Mouse (Mus musculus): ENCODE data around the gene Lin28a. TPM values are rescaled to one million over a fixed set of nuclear protein-coding genes. Genes with fewer than 3 reads are reported as not detected.

Gene Lin28a
- polyA plus RNA-seq, 1 experiment from 2014 or later, result 3.4 TPM

DNA sequence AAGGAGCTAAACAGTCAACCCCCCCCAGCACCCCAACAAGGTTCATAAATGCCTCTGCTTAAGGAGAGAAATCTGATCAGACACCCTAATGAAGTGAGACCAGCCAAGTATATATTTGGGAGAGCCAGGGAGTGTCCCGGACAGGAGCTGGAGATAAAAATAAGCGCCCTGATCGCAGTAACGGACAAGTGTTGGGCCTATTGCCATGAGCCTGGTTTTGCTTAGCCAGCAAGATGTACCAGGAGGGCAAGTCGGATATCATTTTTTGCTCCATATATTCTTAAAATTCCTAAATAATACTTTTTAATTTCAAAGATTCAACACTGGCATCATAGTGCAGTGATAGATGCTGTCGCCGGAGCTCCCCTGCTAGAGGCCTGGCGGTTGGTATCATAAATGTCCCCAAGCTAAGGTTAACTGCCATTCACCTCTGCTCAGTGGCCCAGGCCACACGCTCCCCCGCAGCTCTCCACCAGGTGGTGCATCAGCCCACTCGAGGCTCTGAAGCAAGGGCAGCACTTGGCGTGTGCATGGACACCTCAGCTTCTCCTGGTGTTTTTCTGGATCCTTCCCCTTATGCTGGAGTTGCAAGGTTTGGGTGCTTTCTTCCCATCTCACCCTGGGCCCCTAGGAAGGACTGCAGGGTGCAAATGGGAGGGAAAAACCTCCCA, 5.6 kb downstream of the Lin28a start:
- no peak overlapping the region for H3K27ac ChIP-seq (ENCODE audit: low read depth, low read length)
- no peak overlapping the region for H3K9ac ChIP-seq (ENCODE audit: low read length)
- no peaks in the 10 kb centered on the region for H3K36me3 ChIP-seq (ENCODE audit: control insufficient read depth, insufficient read depth, low read length)
- H3K27me3 ChIP-seq (ENCODE audit: control insufficient read depth, insufficient read depth, low read length), result no peaks in the 10 kb centered on the region
- ATAC-seq (ENCODE audit: insufficient read depth, low FRiP score, low TSS enrichment) (no peak), DNase-seq (ENCODE audit: low spot score) (peak; percentile 30)
- H3K4me1 ChIP-seq (ENCODE audit: control insufficient read depth, insufficient read depth, low read length), result peaks cover 20% of the 10 kb centered on the region
- H3K4me2 ChIP-seq (ENCODE audit: low read depth), result no peak overlapping the region
- H3K4me3 ChIP-seq (ENCODE audit: low read depth, low read length), result no peak overlapping the region
- no peaks in the 10 kb centered on the region for H3K9me3 ChIP-seq (ENCODE audit: control insufficient read depth, low read length)
- 48% methylated on average over 12 of the region's 12 CpGs for WGBS

DNA sequence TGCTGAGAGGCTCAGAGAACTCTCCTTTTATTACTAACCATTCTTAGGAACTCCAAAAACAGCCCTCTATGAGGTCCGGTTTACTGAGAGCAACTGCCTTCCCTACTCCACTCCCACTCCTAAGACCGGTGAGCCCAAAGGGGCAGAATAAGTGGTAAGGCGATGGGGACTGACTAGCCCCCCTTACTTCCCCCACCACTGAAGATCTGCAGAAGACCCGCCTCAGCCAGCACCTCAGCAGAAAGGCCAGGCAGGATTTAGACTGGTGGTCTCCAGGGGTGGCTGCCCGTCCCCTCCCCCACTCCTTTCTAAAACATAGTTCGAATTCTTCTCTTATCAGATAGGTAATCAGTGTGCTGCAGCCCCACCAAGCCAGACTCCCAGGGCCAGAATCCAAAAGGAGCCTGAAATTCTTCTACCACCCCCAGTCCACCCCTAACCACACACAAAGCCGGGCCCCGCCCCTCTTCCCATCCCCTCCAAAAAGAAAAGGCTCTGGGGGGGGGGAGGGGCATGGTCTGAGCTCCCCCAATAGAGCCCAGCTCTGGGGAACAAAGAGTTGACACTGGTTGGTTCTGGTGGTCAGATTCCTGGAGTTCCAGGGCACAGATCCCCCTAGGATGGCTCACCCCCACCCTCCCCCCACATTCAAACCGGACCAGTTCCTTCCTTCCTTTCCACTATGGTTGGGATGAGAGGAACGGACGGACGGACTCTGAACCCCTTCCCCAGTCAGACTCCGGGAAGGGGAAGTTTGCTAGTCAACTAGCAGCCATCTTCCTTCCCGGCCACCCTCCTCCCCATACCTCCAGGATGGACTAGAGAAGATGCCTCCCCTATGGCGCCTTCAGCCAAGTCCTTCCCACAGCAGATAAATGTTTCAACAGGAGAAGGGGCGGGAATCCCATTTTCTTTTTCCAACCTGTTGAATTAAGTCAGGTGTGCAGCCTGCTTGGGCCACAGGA, 6.9 kb downstream of the Lin28a start:
- Histone ChIP-seq H3K27me3 (ENCODE audit: control insufficient read depth, insufficient read depth, low read length) (no peaks in the 10 kb centered on the region), H3K9me3 (ENCODE audit: control insufficient read depth, low read length) (no peaks in the 10 kb centered on the region), H3K36me3 (ENCODE audit: control insufficient read depth, insufficient read depth, low read length) (no peaks in the 10 kb centered on the region), H3K9ac (ENCODE audit: low read length) (no peak overlapping the region), H3K4me1 (ENCODE audit: control insufficient read depth, insufficient read depth, low read length) (peaks cover 8% of the 10 kb centered on the region), H3K4me3 (ENCODE audit: low read depth, low read length) (no peak overlapping the region), H3K4me2 (ENCODE audit: low read depth) (no peak overlapping the region), H3K27ac (ENCODE audit: low read depth, low read length) (no peak overlapping the region)
- WGBS, result 17% methylated on average over 16 of the region's 16 CpGs
- ATAC-seq (ENCODE audit: insufficient read depth, low FRiP score, low TSS enrichment), result no peak
- DNase-seq (ENCODE audit: low spot score), result no peak

DNA sequence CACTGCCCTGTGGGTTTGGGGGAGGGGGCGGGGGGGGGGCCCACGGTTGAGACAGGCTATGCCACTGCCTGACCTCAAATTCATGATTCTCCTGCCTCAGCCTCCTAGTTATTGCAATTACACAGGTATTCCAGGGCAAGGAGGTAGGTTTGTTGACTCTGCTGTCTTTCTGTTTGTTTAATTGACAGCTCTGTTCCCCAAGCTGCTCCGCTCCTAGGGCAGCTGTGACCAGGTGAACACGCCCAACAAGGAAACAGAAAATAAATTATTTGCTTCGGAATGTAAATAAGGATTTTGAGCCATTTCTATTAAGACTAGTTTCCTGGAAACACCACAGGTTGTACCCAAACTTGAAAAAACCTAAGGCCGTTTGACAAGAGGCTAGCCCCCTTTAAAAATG, 8.9 kb downstream of the Lin28a start:
- Histone ChIP-seq H3K27me3 (ENCODE audit: control insufficient read depth, insufficient read depth, low read length) (no peaks in the 10 kb centered on the region), H3K4me2 (ENCODE audit: low read depth) (no peak overlapping the region), H3K4me3 (ENCODE audit: low read depth, low read length) (no peak overlapping the region), H3K4me1 (ENCODE audit: control insufficient read depth, insufficient read depth, low read length) (no peaks in the 10 kb centered on the region), H3K9me3 (ENCODE audit: control insufficient read depth, low read length) (no peaks in the 10 kb centered on the region), H3K9ac (ENCODE audit: low read length) (no peak overlapping the region), H3K27ac (ENCODE audit: low read depth, low read length) (no peak overlapping the region), H3K36me3 (ENCODE audit: control insufficient read depth, insufficient read depth, low read length) (no peaks in the 10 kb centered on the region)
- DNase-seq (ENCODE audit: low spot score) (no peak), ATAC-seq (ENCODE audit: insufficient read depth, low FRiP score, low TSS enrichment) (no peak)
- 79% methylated on average over 6 of the region's 6 CpGs for WGBS

DNA sequence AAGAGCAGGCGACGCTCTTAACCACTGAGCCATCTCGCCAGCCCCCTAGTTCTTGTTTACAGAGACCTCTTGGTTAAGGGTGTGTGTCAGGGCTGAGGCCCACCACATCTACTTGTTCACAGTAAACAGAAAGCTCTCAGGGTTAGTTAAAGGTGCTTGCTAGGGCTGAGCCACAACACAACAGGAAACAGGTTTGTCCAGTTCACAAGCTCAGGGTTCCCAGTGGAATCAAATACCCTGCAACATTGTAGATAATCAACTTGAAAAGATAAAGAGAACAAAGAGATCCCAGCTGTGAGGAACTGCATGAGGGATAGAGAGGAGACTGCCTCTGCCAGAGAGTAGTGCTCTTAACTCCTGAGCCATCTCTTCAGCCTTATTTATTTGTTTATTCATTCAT, 11.8 kb downstream of the Lin28a start:
- WGBS, result 94% methylated on average over 3 of the region's 3 CpGs
- H3K9me3 ChIP-seq (ENCODE audit: control insufficient read depth, low read length), result no peaks in the 10 kb centered on the region
- H3K36me3 ChIP-seq (ENCODE audit: control insufficient read depth, insufficient read depth, low read length), result no peaks in the 10 kb centered on the region
- H3K4me1 ChIP-seq (ENCODE audit: control insufficient read depth, insufficient read depth, low read length), result no peaks in the 10 kb centered on the region
- no peak overlapping the region for H3K4me3 ChIP-seq (ENCODE audit: low read depth, low read length)
- ATAC-seq (ENCODE audit: insufficient read depth, low FRiP score, low TSS enrichment) (no peak), DNase-seq (ENCODE audit: low spot score) (no peak)
- H3K27me3 ChIP-seq (ENCODE audit: control insufficient read depth, insufficient read depth, low read length), result no peaks in the 10 kb centered on the region
- no peak overlapping the region for H3K27ac ChIP-seq (ENCODE audit: low read depth, low read length)
- H3K4me2 ChIP-seq (ENCODE audit: low read depth), result no peak overlapping the region
- no peak overlapping the region for H3K9ac ChIP-seq (ENCODE audit: low read length)

DNA sequence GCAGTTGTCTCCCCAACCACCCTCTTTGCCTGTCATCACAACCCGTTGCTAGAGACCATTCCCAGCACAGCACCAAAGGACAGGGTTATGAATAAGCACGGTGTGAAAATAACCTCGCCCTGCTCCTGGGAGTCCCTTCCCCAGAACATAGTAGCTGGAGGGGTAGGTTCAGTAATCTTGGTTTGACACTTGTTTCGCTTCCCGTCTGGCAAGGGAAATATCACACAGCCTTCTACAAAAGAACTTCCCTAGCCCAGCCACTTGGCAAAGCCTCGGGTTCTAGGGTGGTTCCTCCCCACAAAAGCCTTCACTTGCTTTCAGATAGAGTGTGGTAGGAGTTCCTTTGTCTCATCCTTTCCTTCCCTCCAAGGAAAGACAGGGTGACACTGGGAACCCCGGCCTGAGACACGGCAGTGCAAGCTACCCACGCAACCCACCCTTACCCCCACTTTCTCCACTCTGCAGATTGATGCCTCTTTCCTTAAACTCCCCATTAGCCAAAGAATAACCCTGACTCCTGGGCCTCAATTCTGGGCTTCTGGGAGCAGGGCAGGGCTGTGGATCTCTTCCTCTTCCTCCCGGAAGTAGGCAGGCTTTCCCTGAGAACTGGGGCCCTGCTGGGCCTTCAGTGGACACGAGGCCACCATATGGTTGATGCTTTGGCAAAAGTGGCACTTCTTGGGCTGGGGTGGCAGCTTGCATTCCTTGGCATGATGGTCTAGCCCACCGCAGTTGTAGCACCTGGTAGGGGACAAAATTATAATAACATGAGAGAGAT, 12.9 kb downstream of the Lin28a start:
- Histone ChIP-seq H3K27ac (ENCODE audit: low read depth, low read length) (no peak overlapping the region), H3K36me3 (ENCODE audit: control insufficient read depth, insufficient read depth, low read length) (no peaks in the 10 kb centered on the region), H3K9me3 (ENCODE audit: control insufficient read depth, low read length) (no peaks in the 10 kb centered on the region), H3K9ac (ENCODE audit: low read length) (no peak overlapping the region), H3K27me3 (ENCODE audit: control insufficient read depth, insufficient read depth, low read length) (no peaks in the 10 kb centered on the region), H3K4me1 (ENCODE audit: control insufficient read depth, insufficient read depth, low read length) (no peaks in the 10 kb centered on the region), H3K4me3 (ENCODE audit: low read depth, low read length) (no peak overlapping the region), H3K4me2 (ENCODE audit: low read depth) (no peak overlapping the region)
- DNase-seq (ENCODE audit: low spot score) (no peak), ATAC-seq (ENCODE audit: insufficient read depth, low FRiP score, low TSS enrichment) (no peak)
- WGBS, result 85% methylated on average over 12 of the region's 12 CpGs

DNA sequence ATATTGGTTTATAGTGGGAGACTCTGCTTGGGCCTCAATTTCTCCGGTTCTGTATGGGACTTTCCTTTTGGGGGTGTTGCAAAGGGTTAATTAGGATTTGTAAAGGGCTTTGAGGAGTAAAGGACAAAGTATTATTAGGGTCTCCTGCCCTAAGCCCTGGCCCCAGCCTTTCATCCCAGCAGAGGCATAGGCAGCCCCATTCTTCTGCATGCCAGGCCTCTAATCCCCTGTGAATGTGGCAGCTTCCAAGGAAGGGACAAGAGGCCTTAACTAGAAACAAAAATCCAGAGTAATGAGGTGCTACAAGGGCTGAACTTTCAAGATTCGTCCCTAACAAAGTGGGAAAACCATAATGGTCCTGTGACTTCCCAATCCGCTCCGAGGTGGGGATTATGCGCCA, 15.7 kb downstream of the Lin28a start:
- no peak overlapping the region for H3K4me2 ChIP-seq (ENCODE audit: low read depth)
- no peaks in the 10 kb centered on the region for H3K27me3 ChIP-seq (ENCODE audit: control insufficient read depth, insufficient read depth, low read length)
- DNase-seq (ENCODE audit: low spot score) (no peak), ATAC-seq (ENCODE audit: insufficient read depth, low FRiP score, low TSS enrichment) (no peak)
- no peak overlapping the region for H3K4me3 ChIP-seq (ENCODE audit: low read depth, low read length)
- WGBS, result 62% methylated on average over 5 of the region's 5 CpGs
- H3K36me3 ChIP-seq (ENCODE audit: control insufficient read depth, insufficient read depth, low read length), result no peaks in the 10 kb centered on the region
- no peak overlapping the region for H3K9ac ChIP-seq (ENCODE audit: low read length)
- H3K4me1 ChIP-seq (ENCODE audit: control insufficient read depth, insufficient read depth, low read length), result peaks cover 5% of the 10 kb centered on the region; the same call in 1 of the 2 replicates
- no peaks in the 10 kb centered on the region for H3K9me3 ChIP-seq (ENCODE audit: control insufficient read depth, low read length)
- H3K27ac ChIP-seq (ENCODE audit: low read depth, low read length), result no peak overlapping the region

DNA sequence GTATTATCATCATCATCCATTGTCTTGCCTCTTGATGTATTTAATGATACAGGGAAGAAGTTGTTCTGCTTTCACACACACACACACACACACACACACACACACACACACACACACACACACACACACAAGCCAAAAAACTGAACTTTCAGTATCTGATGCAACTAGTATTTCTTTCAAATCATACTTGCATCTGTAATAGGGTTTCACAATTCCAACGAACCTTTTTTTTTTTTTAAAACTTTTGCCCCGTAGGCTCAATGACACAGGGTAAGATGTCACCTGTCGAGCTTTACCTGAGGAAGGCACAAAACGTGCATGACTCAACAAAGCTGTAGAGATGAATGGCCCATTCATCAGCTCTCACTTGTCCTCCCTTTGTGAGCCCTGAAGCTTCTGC, 16.4 kb downstream of the Lin28a start:
- 59% methylated on average over 4 of the region's 4 CpGs for WGBS
- DNase-seq (ENCODE audit: low spot score), result no peak
- Histone ChIP-seq H3K4me3 (ENCODE audit: low read depth, low read length) (no peak overlapping the region), H3K4me2 (ENCODE audit: low read depth) (no peak overlapping the region), H3K36me3 (ENCODE audit: control insufficient read depth, insufficient read depth, low read length) (no peaks in the 10 kb centered on the region), H3K4me1 (ENCODE audit: control insufficient read depth, insufficient read depth, low read length) (peaks cover 5% of the 10 kb centered on the region; the same call in 1 of the 2 replicates), H3K9me3 (ENCODE audit: control insufficient read depth, low read length) (no peaks in the 10 kb centered on the region), H3K9ac (ENCODE audit: low read length) (no peak overlapping the region), H3K27ac (ENCODE audit: low read depth, low read length) (no peak overlapping the region), H3K27me3 (ENCODE audit: control insufficient read depth, insufficient read depth, low read length) (no peaks in the 10 kb centered on the region)
- ATAC-seq (ENCODE audit: insufficient read depth, low FRiP score, low TSS enrichment), result no peak

DNA sequence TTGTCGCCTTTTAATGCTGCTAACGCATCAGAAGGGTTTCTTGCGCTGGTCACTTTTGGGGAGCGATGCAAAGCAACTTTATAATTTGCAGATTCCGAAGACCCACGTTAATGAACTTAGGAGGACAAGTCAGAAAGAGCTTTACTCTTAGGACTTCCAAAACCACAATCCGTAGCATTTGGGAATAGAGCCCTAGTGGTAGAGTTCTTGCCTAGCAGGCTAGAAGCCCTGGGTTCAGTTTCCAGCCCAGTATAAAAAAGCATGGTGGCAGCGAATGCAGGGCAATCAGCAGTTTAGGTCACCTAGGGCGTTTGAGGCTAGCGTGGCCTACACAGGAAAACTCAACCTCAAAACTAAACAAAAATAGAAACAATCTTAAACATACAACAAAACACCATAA, 16.9 kb downstream of the Lin28a start:
- H3K9me3 ChIP-seq (ENCODE audit: control insufficient read depth, low read length), result no peaks in the 10 kb centered on the region
- whole genome bisulfite sequencing, result 41% methylated on average over 10 of the region's 10 CpGs
- H3K4me2 ChIP-seq (ENCODE audit: low read depth), result no peak overlapping the region
- peaks cover 5% of the 10 kb centered on the region; the same call in 1 of the 2 replicates for H3K4me1 ChIP-seq (ENCODE audit: control insufficient read depth, insufficient read depth, low read length)
- no peak for DNase-seq (ENCODE audit: low spot score)
- no peak overlapping the region for H3K4me3 ChIP-seq (ENCODE audit: low read depth, low read length)
- ATAC-seq (ENCODE audit: insufficient read depth, low FRiP score, low TSS enrichment), result no peak
- no peaks in the 10 kb centered on the region; the same call in 1 of the 2 replicates for H3K36me3 ChIP-seq (ENCODE audit: control insufficient read depth, insufficient read depth, low read length)
- no peaks in the 10 kb centered on the region for H3K27me3 ChIP-seq (ENCODE audit: control insufficient read depth, insufficient read depth, low read length)
- no peak overlapping the region for H3K27ac ChIP-seq (ENCODE audit: low read depth, low read length)
- H3K9ac ChIP-seq (ENCODE audit: low read length), result no peak overlapping the region
